Mouse (Mus musculus): ENCODE data around the gene Stk16. TPM values are rescaled to one million over a fixed set of nuclear protein-coding genes. Genes with fewer than 3 reads are reported as not detected.

The Stk16 gene
- polyA plus RNA-seq, 1 experiment from 2014 or later = 96.5 TPM

DNA sequence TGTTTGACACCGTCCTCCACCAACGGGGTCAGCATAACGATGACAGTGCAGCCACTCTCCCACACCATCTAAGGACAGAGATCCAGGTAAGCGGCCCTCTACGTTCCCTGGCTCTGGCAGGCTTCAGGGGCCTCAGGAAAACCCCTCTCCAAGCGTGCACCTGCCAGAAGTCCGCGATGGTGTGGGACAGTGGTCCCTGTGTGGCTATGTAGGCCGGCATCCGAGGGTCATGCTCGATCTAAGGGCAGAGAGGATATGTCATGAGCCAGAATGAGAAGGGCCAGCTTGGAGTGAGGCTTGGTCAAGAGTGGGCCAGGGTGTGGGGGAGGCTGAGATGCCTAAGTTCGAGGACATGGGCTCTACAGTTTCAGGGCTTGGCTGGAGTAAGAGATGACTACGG lies 41.7 kb downstream of the Stk16 start:
- H3K4me1 ChIP-seq (ENCODE audit: control insufficient read depth, insufficient read depth, low read length) = peaks cover 25% of the 10 kb centered on the region
- no peaks in the 10 kb centered on the region; the same call in 1 of the 2 replicates for H3K27me3 ChIP-seq (ENCODE audit: control insufficient read depth, insufficient read depth, low read length)
- ATAC-seq (replicated peaks; ENCODE audit: extremely low read depth, insufficient read depth, low FRiP score) = no peak
- H3K9me3 ChIP-seq (replicated peaks; ENCODE audit: control insufficient read depth, low read length) = no peaks in the 10 kb centered on the region
- H3K36me3 ChIP-seq (ENCODE audit: control insufficient read depth, insufficient read depth) = no peaks in the 10 kb centered on the region
- H3K4me2 ChIP-seq (ENCODE audit: low read depth, low read length) = no peak overlapping the region
- H3K4me3 ChIP-seq (ENCODE audit: low read length) = no peak overlapping the region
- 59% methylated on average over 13 of the region's 13 CpGs for WGBS
- no peak overlapping the region for H3K9ac ChIP-seq (ENCODE audit: low read length)
- no peak overlapping the region for H3K27ac ChIP-seq (ENCODE audit: low read length)

GRCm38 (mm10) chr1:75253029-75253428 lies 42.4 kb downstream of the Stk16 start:
- no peak overlapping the region for H3K27ac ChIP-seq (ENCODE audit: low read length)
- WGBS = 64% methylated on average over 16 of the region's 16 CpGs
- H3K27me3 ChIP-seq (ENCODE audit: control insufficient read depth, insufficient read depth, low read length) = no peaks in the 10 kb centered on the region; the same call in 1 of the 2 replicates
- H3K36me3 ChIP-seq (ENCODE audit: control insufficient read depth, insufficient read depth) = no peaks in the 10 kb centered on the region
- no peak overlapping the region for H3K4me3 ChIP-seq (ENCODE audit: low read length)
- H3K4me2 ChIP-seq (ENCODE audit: low read depth, low read length) = no peak overlapping the region
- no peaks in the 10 kb centered on the region for H3K9me3 ChIP-seq (replicated peaks; ENCODE audit: control insufficient read depth, low read length)
- no peak for ATAC-seq (replicated peaks; ENCODE audit: extremely low read depth, insufficient read depth, low FRiP score)
- peaks cover 18% of the 10 kb centered on the region for H3K4me1 ChIP-seq (ENCODE audit: control insufficient read depth, insufficient read depth, low read length)
- H3K9ac ChIP-seq (ENCODE audit: low read length) = no peak overlapping the region

- Histone ChIP-seq H3K4me1 (ENCODE audit: control insufficient read depth, insufficient read depth, low read length) (peaks cover 9% of the 10 kb centered on the region), H3K9me3 (replicated peaks; ENCODE audit: control insufficient read depth, low read length) (no peaks in the 10 kb centered on the region), H3K9ac (ENCODE audit: low read length) (no peak overlapping the region), H3K36me3 (ENCODE audit: control insufficient read depth, insufficient read depth) (no peaks in the 10 kb centered on the region), H3K4me2 (ENCODE audit: low read depth, low read length) (no peak overlapping the region), H3K4me3 (ENCODE audit: low read length) (no peak overlapping the region), H3K27me3 (ENCODE audit: control insufficient read depth, insufficient read depth, low read length) (no peaks in the 10 kb centered on the region; the same call in 1 of the 2 replicates), H3K27ac (ENCODE audit: low read length) (no peak overlapping the region)
- 57% methylated on average over 16 of the region's 16 CpGs for WGBS
- ATAC-seq (replicated peaks; ENCODE audit: extremely low read depth, insufficient read depth, low FRiP score) = no peak
These were observed 43.4 kb downstream of the Stk16 start for GRCm38 (mm10) chr1:75253849-75254624.

GRCm38 (mm10) chr1:75254625-75255013 lies 44.0 kb downstream of the Stk16 start:
- H3K4me3 ChIP-seq (ENCODE audit: low read length) = no peak overlapping the region
- H3K4me2 ChIP-seq (ENCODE audit: low read depth, low read length) = no peak overlapping the region
- no peak overlapping the region for H3K27ac ChIP-seq (ENCODE audit: low read length)
- H3K36me3 ChIP-seq (ENCODE audit: control insufficient read depth, insufficient read depth) = no peaks in the 10 kb centered on the region
- H3K4me1 ChIP-seq (ENCODE audit: control insufficient read depth, insufficient read depth, low read length) = peaks cover 4% of the 10 kb centered on the region
- H3K9ac ChIP-seq (ENCODE audit: low read length) = no peak overlapping the region
- 74% methylated on average over 8 of the region's 8 CpGs for WGBS
- H3K27me3 ChIP-seq (ENCODE audit: control insufficient read depth, insufficient read depth, low read length) = no peaks in the 10 kb centered on the region; the same call in 1 of the 2 replicates
- no peak for ATAC-seq (replicated peaks; ENCODE audit: extremely low read depth, insufficient read depth, low FRiP score)
- no peaks in the 10 kb centered on the region for H3K9me3 ChIP-seq (replicated peaks; ENCODE audit: control insufficient read depth, low read length)

GRCm38 (mm10) chr1:75255516-75256046 lies 44.9 kb downstream of the Stk16 start:
- 59% methylated on average over 10 of the region's 10 CpGs for WGBS
- no peak overlapping the region for H3K4me3 ChIP-seq (ENCODE audit: low read length)
- H3K4me2 ChIP-seq (ENCODE audit: low read depth, low read length) = no peak overlapping the region
- no peak for ATAC-seq (replicated peaks; ENCODE audit: extremely low read depth, insufficient read depth, low FRiP score)
- no peak overlapping the region for H3K9ac ChIP-seq (ENCODE audit: low read length)
- no peaks in the 10 kb centered on the region for H3K36me3 ChIP-seq (ENCODE audit: control insufficient read depth, insufficient read depth)
- H3K27me3 ChIP-seq (ENCODE audit: control insufficient read depth, insufficient read depth, low read length) = no peaks in the 10 kb centered on the region; the same call in 1 of the 2 replicates
- H3K27ac ChIP-seq (ENCODE audit: low read length) = no peak overlapping the region
- peaks cover 2% of the 10 kb centered on the region; the same call in 1 of the 2 replicates for H3K4me1 ChIP-seq (ENCODE audit: control insufficient read depth, insufficient read depth, low read length)
- H3K9me3 ChIP-seq (replicated peaks; ENCODE audit: control insufficient read depth, low read length) = no peaks in the 10 kb centered on the region

GRCm38 (mm10) chr1:75261278-75261677 lies 50.6 kb downstream of the Stk16 start:
- Histone ChIP-seq H3K27me3 (ENCODE audit: control insufficient read depth, insufficient read depth, low read length) (peaks cover 27% of the 10 kb centered on the region), H3K9ac (ENCODE audit: low read length) (no peak overlapping the region), H3K27ac (ENCODE audit: low read length) (no peak overlapping the region), H3K9me3 (replicated peaks; ENCODE audit: control insufficient read depth, low read length) (no peaks in the 10 kb centered on the region), H3K4me1 (ENCODE audit: control insufficient read depth, insufficient read depth, low read length) (no peaks in the 10 kb centered on the region), H3K36me3 (ENCODE audit: control insufficient read depth, insufficient read depth) (no peaks in the 10 kb centered on the region), H3K4me3 (ENCODE audit: low read length) (no peak overlapping the region), H3K4me2 (ENCODE audit: low read depth, low read length) (no peak overlapping the region)
- no peak for ATAC-seq (replicated peaks; ENCODE audit: extremely low read depth, insufficient read depth, low FRiP score)

- Histone ChIP-seq H3K9me3 (replicated peaks; ENCODE audit: control insufficient read depth, low read length) (no peaks in the 10 kb centered on the region), H3K9ac (ENCODE audit: low read length) (no peak overlapping the region), H3K4me3 (ENCODE audit: low read length) (no peak overlapping the region), H3K27ac (ENCODE audit: low read length) (no peak overlapping the region), H3K4me2 (ENCODE audit: low read depth, low read length) (no peak overlapping the region), H3K27me3 (ENCODE audit: control insufficient read depth, insufficient read depth, low read length) (peaks cover 27% of the 10 kb centered on the region), H3K36me3 (ENCODE audit: control insufficient read depth, insufficient read depth) (no peaks in the 10 kb centered on the region), H3K4me1 (ENCODE audit: control insufficient read depth, insufficient read depth, low read length) (no peaks in the 10 kb centered on the region)
- ATAC-seq (replicated peaks; ENCODE audit: extremely low read depth, insufficient read depth, low FRiP score) = no peak
- WGBS = 3% methylated on average over 40 of the region's 40 CpGs
These were observed 52.6 kb downstream of the Stk16 start for GRCm38 (mm10) chr1:75262969-75263951.

DNA sequence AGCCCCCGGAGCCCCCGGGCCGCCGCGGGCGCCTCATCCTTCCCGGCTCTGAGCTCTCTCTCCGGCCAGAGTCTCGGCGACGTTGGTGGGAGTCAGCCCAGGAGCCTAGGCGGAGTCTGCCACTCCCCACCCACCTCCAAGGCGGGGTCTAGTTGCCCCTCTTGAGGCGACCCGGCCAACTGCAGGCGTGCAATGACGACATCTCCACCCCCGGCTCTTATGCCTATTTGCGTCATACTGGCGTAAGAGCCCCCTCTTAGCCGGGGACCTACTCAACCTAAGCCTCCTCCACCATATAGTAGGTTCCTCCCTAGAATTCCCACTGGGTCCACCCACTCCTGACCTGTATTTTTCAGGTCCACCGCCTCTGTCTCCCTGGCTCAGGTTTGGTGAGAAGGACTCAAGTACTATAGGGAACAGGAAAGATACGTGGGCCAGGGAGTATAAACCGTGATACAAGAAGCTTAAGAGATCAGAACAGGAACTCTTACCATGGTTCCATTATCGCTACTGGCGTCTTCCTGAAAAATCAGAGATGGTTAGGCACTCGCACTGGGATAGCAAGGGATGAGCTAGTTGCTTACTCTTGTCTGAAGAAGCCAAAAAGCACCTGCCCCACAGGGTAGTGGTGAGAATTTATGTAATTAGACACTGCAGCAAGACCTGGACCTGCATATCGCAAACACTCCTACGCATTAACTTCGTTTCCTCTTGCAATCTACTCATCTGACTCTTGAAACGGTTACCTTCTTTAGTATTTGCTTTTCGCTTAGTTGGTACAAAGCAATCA lies 53.6 kb downstream of the Stk16 start, which contains the start of gene Ptprn:
Gene Ptprn, minus strand, starts transcription at position 412 of the 790 bp plus-strand sequence.
- WGBS = 12% methylated on average over 27 of the region's 32 CpGs
- no peak for ATAC-seq (replicated peaks; ENCODE audit: extremely low read depth, insufficient read depth, low FRiP score)
- Histone ChIP-seq H3K4me2 (ENCODE audit: low read depth, low read length) (no peak within 1 kb of the TSS), H3K9ac (ENCODE audit: low read length) (no peak within 1 kb of the TSS), H3K27me3 (ENCODE audit: control insufficient read depth, insufficient read depth, low read length) (peaks cover 27% of the 10 kb centered on the region), H3K4me1 (ENCODE audit: control insufficient read depth, insufficient read depth, low read length) (no peaks in the 10 kb centered on the region), H3K4me3 (ENCODE audit: low read length) (no peak within 1 kb of the TSS), H3K9me3 (replicated peaks; ENCODE audit: control insufficient read depth, low read length) (no peaks in the 10 kb centered on the region), H3K36me3 (ENCODE audit: control insufficient read depth, insufficient read depth) (no peaks in the 10 kb centered on the region), H3K27ac (ENCODE audit: low read length) (no peak within 1 kb of the TSS)

Data from heart, embryonic 16.5 days (tissue).